Mouse (Mus musculus) thymus, adult 2 months (tissue): ENCODE measurements around the gene Rnf180.

Experiments used
- CTCF ChIP-seq: fragments of 200-500 bp; IDR thresholded peaks from 2 replicates; pipeline ENCODE4 v1.5.1; 2012; ENCODE audit warnings: mild to moderate bottlenecking, control low read depth, low read length, moderate library complexity, borderline replicate concordance; ENCODE audit not compliant: control insufficient read depth, poor library complexity, insufficient read depth; ENCODE audit errors: extremely low read depth
- POLR2A ChIP-seq: fragments of 200-500 bp; IDR thresholded peaks from 2 replicates; pipeline ENCODE4 v1.6.1; 2012; ENCODE audit warnings: mild to moderate bottlenecking, low read length, control low read depth, moderate library complexity; ENCODE audit not compliant: control insufficient read depth, poor library complexity, insufficient read depth; ENCODE audit errors: extremely low read depth

GRCm38 (mm10) chr13:105316926-105317325 is 22.3 kb upstream of the Rnf180 start:
- no peak for TF ChIP-seq CTCF
- TF ChIP-seq POLR2A: no peak
